Mouse (Mus musculus): ENCODE data around the gene Zfp811.
"Not testable (repeated sequence)": the region's sequence is repeated elsewhere in the genome, so short reads cannot be mapped to it uniquely, and the experiment has no call there.

Zfp811 gene

DNA sequence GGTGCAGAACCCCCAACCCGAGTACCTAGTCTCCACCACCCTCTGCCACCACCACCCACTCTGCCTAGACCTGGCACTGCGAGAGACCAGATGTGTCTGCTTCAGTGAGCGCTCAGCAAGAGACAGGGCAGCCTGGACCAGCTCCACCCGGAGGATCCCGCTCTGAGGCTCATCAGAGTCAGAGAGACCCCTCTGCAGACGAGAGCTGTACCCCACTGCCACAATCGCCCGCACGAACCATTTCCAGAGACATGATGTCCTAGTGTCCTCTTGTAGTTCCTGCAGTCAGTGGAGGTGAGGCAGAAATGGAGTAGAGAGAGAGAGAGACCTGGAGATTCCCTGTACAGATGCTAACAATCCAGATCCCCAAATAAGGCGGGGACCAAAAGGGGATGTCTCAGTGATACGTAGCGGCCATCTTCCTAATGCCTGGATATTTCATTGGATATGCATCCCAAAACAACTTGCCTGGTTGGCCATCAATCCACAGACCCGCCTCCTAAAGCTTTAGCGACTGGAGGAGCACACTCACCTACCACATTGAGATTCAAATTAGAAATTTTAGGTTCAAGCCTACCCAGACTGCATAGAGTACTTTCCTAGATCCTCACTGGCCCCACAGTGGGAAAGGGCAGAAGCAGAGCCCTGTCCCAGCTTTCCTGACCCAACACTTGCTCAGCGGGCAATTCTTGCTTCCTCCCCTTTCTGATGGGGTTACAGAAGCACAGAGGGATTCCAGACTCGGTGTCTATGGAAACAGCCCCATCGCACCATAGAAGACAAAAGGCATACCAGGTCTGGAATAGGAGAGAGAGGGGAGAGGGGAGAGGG, at the start of gene Zfp811:
Zfp811 (minus strand) TSS at position 388 of the 831 bp plus-strand sequence.
- ATAC-seq (ENCODE audit: insufficient number of reproducible peaks, low FRiP score, low TSS enrichment), result peak; percentile 83

DNA sequence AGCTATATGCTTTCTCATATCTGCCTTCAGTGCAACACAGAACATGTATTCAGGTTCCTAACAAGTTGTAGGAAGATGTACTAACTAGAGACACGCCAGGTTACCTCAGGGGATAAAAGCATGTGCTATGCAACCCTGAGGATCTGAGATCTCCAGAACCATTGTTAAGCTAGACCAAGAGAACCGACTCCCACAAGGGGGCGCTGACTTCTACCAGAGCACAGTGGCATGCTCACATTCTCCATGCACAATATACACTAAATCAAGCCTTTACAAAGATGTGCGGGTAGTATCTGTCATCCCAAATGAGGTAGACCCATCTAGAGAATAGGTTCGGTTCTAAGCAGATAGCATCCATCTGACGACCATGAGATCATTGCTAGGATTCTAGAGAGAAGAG, 47.0 kb upstream of the Zfp811 start:
- not testable (repeated sequence) for ATAC-seq (ENCODE audit: insufficient number of reproducible peaks, low FRiP score, low TSS enrichment)

GRCm38 (mm10) chr17:32851581-32851980, 41.9 kb upstream of the Zfp811 start:
- ATAC-seq (ENCODE audit: insufficient number of reproducible peaks, low FRiP score, low TSS enrichment), result no peak

DNA sequence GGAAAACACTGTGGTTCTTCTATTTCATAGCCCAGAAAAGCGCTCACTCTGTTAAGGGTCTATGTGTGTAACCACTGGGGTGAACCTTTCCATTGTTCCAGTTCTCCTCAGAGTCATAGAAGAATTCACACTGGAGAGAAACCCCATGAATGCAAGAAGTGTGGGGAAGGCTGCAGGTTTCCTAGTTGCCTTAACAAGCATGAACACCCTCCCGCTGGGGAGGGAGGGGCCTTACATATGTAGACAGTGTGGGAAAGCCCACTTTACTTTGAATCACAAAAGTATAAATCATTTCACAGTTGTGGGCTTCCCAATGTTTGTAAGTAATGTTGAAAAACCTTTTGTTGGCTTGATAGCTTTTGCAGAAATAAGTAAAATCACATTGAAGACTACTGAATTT, 31.7 kb upstream of the Zfp811 start:
- ATAC-seq (ENCODE audit: insufficient number of reproducible peaks, low FRiP score, low TSS enrichment), result no peak

DNA sequence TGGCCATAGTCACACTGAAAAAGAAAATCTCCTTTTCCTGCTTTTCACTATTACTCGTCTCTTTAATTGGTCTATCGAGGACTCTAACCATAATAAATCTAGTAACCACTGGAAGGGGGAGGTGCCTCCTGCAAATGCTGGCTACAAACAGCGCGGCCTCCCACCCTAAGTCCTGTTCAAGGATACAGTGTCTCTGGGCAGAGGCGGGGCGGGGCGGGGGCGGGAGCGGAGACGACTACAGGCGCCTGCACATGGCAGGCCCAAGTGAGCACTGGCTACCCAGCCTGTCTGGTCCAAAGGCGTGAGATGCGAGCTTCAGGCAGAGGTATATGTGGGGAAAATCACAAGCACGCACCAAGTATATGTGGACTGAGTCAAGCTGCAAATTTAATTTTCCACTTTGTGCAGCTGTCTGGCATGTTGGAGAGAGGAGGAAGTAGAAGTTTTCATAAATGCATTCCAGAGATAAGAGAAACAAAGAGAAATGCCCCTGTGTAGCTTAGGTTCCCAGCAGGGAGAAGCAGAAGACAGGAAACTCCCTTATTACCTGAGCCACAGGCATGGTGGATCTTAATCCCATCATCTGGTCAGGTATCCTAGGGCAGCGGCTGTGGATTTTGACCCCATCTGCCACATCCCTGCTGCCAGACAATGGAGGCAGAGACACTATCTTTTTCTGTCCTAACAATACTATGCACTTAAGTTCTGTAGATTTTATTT, 29.5 kb upstream of the Zfp811 start:
- no peak for ATAC-seq (ENCODE audit: insufficient number of reproducible peaks, low FRiP score, low TSS enrichment)

DNA sequence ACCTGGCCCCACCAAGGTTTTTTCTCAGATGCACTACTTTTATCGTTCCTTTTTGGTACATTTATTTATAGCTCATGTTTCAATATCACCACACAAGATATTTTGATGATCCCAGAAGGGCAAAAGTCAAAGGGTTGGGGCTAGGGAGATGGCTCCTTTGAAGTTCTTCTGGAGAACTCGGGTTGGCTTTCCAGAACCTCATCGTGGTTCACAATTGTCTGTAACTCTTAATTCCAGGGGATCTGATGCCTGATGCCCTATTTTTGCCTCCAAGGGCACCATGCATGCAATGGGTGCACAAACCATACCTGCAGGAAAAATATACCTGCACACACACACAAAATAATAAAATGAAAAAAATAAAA, 20.7 kb upstream of the Zfp811 start:
- no peak for ATAC-seq (ENCODE audit: insufficient number of reproducible peaks, low FRiP score, low TSS enrichment)

DNA sequence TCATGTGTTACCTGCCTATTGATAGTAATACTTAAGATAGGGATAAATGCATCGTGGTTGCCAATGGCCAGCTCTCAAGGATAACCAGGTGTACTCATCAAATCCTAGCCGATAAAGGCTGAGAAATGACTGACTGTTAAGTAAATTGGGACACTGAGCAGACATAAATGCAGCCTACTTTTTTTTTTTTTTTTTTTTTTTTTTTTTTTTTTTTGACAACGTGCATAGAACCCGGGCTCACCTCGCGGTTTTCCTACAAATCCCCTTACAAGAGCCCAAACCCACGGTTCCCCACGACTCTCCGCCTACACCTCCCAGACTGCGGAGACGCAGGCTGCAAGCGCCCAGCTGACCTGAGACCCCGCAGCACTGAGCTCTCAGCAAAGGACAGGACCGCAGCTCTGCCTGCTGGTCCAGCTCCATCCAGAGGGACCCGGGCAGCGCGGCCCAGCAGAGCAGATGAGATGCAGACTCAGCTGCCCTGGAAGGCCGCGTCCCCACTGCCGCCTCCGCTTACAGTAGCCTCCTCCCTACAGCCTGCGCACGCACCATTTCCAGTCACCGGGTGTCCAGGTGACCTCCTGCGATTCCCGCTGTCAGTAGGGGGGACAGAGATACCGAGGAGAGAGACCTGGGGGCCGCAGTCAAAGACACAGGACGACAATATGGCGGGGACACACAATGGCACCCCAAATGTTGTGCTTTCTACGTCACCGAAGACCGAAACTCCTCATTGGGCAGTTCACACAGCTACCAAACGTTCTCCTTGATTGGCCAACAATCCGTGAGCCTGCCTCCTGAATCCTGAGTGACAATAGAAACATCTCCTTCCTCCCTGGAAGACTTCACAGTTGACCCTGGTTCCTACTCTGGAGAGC, 20.0 kb upstream of the Zfp811 start, which contains the start of gene Zfp799:
Zfp799 (minus strand) TSS at position 722 of the 878 bp plus-strand sequence.
- ATAC-seq (ENCODE audit: insufficient number of reproducible peaks, low FRiP score, low TSS enrichment), result peak; percentile 99

DNA sequence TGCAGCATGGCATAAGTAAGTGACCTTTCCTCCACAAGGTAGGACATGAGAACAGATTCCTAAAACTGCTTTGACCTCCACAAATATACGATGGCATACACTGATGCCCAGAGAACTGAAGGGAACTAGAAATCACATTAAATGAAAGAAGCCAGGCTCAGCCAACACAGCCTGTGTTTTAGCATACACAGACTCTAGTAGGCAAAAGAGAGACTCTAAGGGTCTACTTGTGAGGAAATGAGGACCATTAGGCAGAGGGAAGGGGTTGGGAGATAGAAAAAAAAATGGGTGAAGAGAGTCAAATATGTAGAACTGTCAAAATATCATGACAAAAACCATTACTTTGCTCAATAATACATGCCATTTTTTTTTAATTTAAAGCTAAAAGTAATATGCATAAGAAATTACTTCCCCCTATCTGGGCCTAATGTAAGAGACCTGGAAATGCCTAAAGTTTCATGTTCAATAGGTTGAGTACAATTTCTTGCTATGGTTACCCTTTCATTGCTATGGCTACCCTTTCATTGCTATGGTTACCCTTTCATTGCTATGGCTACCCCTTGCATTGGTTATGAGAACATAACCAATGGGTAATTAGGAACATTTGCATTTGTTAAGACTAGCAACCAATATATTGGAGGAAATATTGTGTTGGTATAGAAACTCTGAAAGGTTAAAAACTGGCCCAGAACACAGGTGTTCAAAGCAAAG, 6.5 kb upstream of the Zfp811 start:
- ATAC-seq (ENCODE audit: insufficient number of reproducible peaks, low FRiP score, low TSS enrichment), result no peak

DNA sequence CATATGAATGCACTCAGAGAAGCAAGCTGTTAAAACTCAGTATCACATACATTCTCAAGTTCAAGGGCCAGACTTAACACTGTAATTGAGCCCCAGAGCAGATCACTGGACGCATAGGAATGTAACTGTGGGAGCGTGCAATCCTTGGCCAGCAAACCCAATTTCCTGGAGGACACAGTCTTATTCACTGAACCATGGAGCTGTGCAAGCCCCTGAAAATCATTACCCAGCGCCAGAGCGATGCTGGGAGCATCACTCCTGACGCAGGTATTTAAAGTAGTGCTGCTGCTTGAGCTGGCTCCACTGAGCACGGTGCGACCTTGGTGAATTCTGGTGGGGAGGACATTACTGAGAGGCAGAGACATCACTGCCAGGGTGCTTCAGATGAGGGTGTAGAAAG, 4.4 kb upstream of the Zfp811 start:
- ATAC-seq (ENCODE audit: insufficient number of reproducible peaks, low FRiP score, low TSS enrichment), result no peak

DNA sequence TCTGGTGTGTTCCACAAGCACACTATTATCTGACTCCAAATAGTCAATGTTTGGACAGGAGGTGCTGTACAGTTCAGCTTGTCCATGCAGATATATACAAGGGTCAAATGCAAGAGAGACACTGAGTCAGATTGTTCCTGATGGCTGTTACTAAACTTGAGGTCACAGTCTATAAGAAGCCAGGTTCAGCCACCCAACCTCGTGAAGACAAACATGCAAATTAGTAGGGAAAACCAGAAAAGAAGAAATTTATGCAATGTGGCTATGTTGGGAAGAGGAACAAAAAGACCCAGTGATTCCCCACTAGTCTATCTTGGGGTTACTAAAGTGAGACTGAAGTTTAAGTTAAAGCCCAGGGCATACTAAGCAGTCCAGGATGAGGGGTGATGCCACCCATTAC, 917 bp upstream of the Zfp811 start:
- ATAC-seq (ENCODE audit: insufficient number of reproducible peaks, low FRiP score, low TSS enrichment), result no peak

GRCm38 (mm10) chr17:32808921-32809320, 810 bp downstream of the Zfp811 start:
- no peak for ATAC-seq (ENCODE audit: insufficient number of reproducible peaks, low FRiP score, low TSS enrichment)

- ATAC-seq (ENCODE audit: insufficient number of reproducible peaks, low FRiP score, low TSS enrichment), result no peak
These were observed 20.5 kb downstream of the Zfp811 start for GRCm38 (mm10) chr17:32789244-32789643.

- no peak for ATAC-seq (ENCODE audit: insufficient number of reproducible peaks, low FRiP score, low TSS enrichment)
These were observed 21.2 kb downstream of the Zfp811 start for GRCm38 (mm10) chr17:32788576-32788975.

DNA sequence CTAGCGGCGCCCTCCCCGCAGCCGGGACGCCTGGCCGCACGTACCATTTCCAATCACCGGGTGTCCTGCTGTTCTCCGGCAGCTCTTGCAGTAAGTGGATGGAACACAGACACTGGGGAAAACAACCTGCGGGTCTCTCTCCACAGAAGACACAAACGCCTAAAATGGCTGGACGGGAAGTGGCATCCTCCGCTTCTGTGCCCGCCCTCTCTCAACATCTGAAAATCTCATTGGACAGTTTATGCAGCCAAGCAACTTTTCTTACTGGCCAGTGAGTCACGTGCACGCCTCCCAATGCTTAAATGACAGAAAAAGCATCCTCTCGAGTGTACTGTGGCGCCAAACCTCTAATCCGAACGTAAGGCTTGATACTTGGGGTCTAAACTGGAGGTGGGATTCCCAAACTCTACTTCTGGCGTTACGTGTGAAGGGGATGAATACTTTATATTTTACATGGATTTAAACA, 21.6 kb downstream of the Zfp811 start, which contains the start of gene Zfp871:
Zfp871 (minus strand) TSS at position 194 of the 466 bp plus-strand sequence.
- peak; percentile 99 for ATAC-seq (ENCODE audit: insufficient number of reproducible peaks, low FRiP score, low TSS enrichment)

DNA sequence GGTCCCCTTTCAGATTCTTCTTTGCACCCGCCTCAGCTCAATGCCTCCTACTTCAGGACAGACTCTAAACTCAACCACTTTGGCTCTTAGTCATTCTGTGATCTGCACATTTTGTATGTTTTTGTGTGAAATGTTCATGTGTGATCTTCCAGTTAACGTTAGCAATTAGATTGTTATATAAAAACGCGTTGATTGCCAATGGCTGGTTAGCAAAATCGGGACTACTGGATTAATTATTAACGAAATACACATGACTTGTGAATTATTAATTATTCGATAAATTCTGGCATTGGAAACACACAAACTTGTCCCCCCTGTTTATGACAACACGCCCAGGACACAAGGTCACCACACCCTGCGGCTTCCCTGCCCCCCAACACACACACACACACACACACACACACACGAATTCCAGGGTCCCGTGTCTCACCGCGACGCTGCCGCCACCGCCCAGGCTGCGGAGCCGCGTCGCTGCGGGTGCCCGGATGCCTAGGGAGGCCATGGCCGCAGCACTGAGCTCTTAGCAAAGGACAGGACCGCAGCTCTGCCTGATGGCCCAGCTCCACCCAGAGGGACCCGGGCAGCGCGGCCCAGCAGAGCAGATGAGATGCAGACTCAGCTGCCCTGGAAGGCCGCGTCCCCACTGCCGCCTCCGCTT, 22.2 kb downstream of the Zfp811 start:
- ATAC-seq (ENCODE audit: insufficient number of reproducible peaks, low FRiP score, low TSS enrichment), result peak; percentile 81

DNA sequence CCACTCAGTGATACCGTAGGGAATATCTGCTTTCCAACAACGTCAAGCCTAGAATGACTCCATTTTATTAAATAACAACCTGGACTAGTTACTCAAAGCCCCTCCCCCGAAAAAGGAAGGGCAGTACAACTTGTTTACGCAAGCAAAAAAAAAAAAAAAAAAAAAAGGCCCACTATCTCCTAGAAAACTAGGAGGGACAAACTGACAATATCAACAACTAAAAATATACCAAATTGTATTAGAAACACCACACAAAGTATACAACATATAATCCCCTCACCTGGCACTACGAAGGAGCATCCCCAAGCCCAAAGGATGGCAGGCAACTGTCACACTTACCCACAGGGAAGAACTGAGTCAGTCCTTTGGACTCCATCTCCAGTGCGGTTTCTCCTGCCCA, 22.8 kb downstream of the Zfp811 start:
- ATAC-seq (ENCODE audit: insufficient number of reproducible peaks, low FRiP score, low TSS enrichment), result no peak

DNA sequence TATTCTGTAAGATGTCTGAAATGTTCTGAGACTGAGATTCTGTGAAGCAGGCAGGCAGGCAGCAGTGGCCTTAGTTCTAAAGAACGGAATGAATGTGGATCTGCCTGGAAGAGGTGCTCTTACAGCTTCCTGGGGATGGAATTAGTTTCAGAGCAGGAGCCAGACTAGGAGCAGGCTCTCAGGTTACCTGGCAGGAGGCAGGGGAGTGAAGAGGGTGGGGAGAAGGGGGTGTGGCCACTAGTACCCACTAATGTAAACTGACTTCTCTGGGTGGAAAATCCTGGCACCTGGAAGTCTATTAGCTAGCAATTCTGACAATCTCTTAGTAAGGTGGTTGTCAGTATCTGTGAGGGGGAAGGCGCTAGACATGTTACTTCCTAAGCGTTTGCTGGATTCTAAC, 24.1 kb downstream of the Zfp811 start:
- ATAC-seq (ENCODE audit: insufficient number of reproducible peaks, low FRiP score, low TSS enrichment), result no peak

DNA sequence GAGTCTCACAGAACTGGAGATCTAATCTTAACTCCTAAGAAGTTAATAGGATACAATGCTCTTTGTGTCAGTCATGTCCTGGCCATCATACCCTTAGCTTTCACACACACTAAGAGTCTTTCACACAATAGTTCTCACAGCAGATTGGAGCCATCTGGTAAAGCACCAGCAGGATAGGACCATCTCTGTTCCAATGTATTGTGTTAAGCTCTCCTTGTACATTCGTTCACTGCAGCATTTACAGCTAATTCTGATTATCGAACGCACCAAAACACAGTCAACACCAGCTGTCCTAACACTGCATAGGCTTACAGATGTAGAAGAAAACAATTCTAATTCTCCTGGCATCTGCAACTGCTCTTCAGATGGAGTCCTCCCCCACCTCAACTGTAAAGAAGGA, 32.2 kb downstream of the Zfp811 start:
- ATAC-seq (ENCODE audit: insufficient number of reproducible peaks, low FRiP score, low TSS enrichment), result no peak

- ATAC-seq (ENCODE audit: insufficient number of reproducible peaks, low FRiP score, low TSS enrichment), result no peak
These were observed 38.5 kb downstream of the Zfp811 start for GRCm38 (mm10) chr17:32771213-32771612.

All from cerebellum, adult (tissue).